Mouse (Mus musculus) G1E-ER4 (cell line): ENCODE results near the gene Rnf214. TPM values are rescaled to one million over a fixed set of nuclear protein-coding genes. Genes with fewer than 3 reads are reported as not detected.

Experiments used
- GATA1 ChIP-seq: IDR thresholded peaks from one replicate; pipeline ENCODE4 v1.8.0; 2012; ENCODE audit warnings: low read length, inconsistent platforms
- polyA plus RNA-seq: library from polyadenylated mRNA; stranded (reverse); fragments of >175 nt; gene quantifications from 2 replicates; pipeline ENCODE4 v1.2.3, GENCODE M21; 2012

The Rnf214 gene
- polyA plus RNA-seq, 1 experiment, result 11.7 TPM

GRCm38 (mm10) chr9:45843007-45843406 is 63.7 kb downstream of the Rnf214 start:
- TF ChIP-seq GATA1, result no peak

- TF ChIP-seq GATA1, result no peak
These were observed 65.3 kb downstream of the Rnf214 start for GRCm38 (mm10) chr9:45841458-45841857.

DNA sequence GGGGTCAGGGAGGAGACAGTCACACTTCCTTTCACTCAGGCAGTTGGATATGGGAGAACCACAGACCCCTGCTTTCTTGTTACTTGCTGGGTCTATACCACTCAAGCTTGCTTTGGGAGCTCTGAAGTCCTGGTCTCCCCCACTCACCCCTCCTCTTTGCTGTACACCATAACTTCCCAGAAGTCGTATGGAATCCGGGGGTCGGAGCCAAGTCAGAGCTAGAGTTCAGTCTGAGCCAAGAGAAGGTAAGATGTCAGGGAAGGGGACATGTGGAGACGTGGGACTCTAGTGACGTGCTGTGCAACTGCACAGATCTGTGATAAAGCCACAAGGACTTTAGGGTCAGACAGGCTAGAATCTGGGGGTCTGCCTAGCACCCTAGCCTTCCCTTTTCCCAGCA is 66.4 kb downstream of the Rnf214 start:
- TF ChIP-seq GATA1, result no peak

GRCm38 (mm10) chr9:45839982-45840300 is 66.8 kb downstream of the Rnf214 start:
- TF ChIP-seq GATA1, result no peak

- no peak for TF ChIP-seq GATA1
These were observed 67.4 kb downstream of the Rnf214 start for GRCm38 (mm10) chr9:45839139-45839981.

- TF ChIP-seq GATA1, result no peak
These were observed 68.1 kb downstream of the Rnf214 start, which contains the start of gene Bace1 for GRCm38 (mm10) chr9:45838434-45839138. Gene Bace1 (plus strand): TSS chr9:45838580.

DNA sequence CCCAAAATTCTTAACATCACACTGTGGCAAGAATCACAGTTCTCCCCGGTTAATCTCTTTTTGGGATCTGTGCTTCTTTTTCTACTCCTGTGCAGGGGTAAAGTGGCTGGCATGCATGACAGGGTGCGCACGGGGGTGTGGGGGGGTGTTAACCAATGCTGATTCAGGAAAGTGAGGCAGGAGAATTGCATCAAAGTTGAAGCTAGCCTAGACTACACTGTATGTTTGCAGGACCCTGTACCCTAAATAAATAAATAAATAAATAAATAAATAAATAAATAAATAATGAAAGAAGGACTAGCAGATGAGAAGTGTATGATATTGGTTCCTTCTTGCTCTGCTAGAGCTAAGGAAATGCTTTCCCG is 68.7 kb downstream of the Rnf214 start:
- no peak for TF ChIP-seq GATA1

DNA sequence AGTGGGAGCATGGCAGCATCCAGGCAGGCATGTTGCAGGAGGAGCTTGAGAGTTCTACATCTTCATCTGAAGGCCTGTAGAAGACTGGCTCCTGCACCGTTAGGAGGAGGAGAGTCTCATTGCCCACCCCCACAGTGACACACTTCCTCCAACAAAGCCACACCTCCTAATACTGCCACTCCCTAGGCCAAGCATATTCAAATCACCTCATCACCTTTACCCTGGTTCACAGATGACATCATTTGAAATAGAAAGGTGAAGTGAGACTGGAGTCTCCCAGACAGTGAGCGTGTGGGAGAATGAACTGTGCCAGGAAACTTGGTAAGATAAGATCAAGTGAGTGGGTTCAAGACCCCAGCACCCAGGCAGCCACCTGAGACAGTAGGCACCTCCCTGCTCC is 73.2 kb downstream of the Rnf214 start:
- TF ChIP-seq GATA1, result no peak

- TF ChIP-seq GATA1, result no peak
These were observed 73.8 kb downstream of the Rnf214 start for GRCm38 (mm10) chr9:45832898-45833297.

DNA sequence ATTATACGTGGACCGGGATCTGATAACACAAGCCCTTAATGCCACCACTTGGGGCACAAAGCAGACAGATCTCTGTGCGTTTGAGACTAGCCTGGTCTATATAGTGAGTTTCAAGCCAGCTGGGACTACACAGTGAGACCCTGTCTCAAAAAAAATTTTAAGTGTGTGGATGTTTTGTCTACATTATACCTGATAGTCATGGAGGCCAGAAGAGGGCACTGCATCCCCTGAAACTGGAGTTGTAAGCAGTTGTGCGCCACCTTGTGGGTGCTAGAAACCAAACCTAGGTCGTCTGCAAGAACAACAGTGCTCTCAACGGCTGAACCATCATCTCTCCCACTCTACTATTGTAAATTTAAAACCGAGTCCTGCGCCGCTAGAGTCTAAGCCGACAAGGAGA is 77.6 kb downstream of the Rnf214 start:
- TF ChIP-seq GATA1, result no peak

DNA sequence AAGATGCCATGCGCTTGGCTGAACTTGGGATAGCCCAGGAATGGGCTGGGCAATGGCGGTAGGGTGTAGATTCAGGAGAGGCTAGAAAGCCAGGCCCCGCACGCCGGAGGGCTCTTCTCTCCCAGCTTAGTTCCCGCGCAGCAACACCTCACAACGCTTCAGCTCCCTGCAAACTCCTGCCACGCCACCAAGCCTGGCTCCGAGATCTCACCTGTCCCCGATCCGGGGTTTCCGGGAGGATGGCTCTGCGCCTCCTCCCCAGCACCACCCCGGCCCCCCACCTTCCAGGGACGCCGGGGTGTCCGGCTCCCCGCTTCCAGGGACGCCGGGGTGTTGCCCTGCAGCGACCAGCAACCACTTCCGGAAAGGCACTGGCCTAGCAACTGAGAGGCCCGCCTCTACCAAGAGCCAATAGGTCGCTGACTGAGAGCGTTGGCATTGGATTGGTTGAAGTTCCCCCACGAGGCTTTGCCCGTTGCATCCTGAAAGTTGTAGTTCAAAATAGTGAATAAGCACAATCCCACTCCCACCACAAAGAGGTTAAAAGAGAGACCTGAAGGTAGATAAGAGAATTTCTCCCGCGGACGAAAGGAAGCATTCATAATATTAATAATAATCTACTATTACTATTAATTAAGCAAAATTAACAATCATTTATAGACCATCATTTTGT is 78.3 kb downstream of the Rnf214 start, which contains the start of gene Cep164:
Cep164 (minus strand) TSS at position 401 of the 673 bp plus-strand sequence.
- TF ChIP-seq GATA1, result no peak

- no peak for TF ChIP-seq GATA1
These were observed 78.9 kb downstream of the Rnf214 start for GRCm38 (mm10) chr9:45827663-45828290.

GRCm38 (mm10) chr9:45818406-45819011 is 88.2 kb downstream of the Rnf214 start:
- TF ChIP-seq GATA1, result no peak

DNA sequence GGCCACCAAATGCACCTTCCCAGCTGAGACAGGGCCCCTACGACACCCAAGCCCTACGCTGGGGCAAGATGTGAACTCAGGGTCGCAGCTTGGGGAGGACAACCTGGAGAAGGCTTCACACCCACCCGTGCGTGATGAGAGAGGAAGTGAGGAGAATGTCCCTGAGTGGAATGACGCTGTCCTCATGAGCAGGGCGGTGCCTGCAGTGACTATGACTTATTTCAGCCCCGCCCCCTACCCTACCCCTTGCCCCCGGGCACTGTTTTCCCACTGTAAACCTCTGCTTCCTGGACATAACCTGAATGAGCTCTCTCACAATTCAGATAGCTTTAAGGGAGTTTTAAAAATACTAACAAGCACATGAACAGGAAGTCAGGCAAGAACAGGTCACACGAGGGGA is 91.2 kb downstream of the Rnf214 start:
- TF ChIP-seq GATA1, result no peak

GRCm38 (mm10) chr9:45815113-45815512 is 91.6 kb downstream of the Rnf214 start:
- no peak for TF ChIP-seq GATA1

Other genes with a start within 250 kb of the Rnf214 start
- 73.3 and 85.0 TPM in 2 replicates for gene Cep164, start 78.2 kb downstream of the Rnf214 start, polyA plus RNA-seq
- not detected in 2 replicates for gene Bace1, start 68.3 kb downstream of the Rnf214 start, polyA plus RNA-seq
- gene Pcsk7, start 414 bp downstream of the Rnf214 start, polyA plus RNA-seq, result 5.1 TPM in 2 replicates
- 0.03 and 0.06 TPM in 2 replicates for gene Tagln, start 29.1 kb upstream of the Rnf214 start, polyA plus RNA-seq
- 23.1 and 26.1 TPM in 2 replicates for gene Sidt2, start 48.3 kb upstream of the Rnf214 start, polyA plus RNA-seq
- gene Pafah1b2, start 105.8 kb upstream of the Rnf214 start, polyA plus RNA-seq, result 154 and 210 TPM in 2 replicates
- gene Sik3, start 105.9 kb upstream of the Rnf214 start, polyA plus RNA-seq, result 41.0 and 45.4 TPM in 2 replicates